Mouse (Mus musculus) E14TG2a.4 (cell line): ENCODE results near the gene 4933415F23Rik.

Source experiments
- CTCF ChIP-seq: conservative IDR thresholded peaks from 2 replicates; pipeline ENCODE4 v1.5.1; 2014; ENCODE audit warnings: low read length
- POU5F1 ChIP-seq: IDR thresholded peaks from 2 replicates; pipeline ENCODE4 v1.6.1; 2014; ENCODE audit warnings: low read length, borderline replicate concordance

DNA sequence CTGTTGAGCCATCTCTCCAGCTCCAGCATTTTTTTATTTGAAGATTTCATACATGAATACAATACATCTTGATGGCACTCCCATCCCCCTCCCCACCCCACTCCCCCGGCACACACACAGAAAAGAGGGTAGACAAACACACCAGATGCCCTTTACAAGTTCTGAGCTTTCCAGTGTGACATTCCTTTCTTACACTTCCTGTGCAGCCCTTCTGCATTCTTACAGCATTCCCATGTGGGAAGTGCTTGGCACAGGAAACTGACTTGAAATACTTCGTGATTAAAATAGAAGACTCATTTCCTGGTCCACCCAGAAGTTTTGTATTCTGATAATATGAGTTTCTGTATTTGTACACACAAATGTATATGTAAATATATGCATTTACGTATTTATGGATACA is 15.4 kb upstream of the 4933415F23Rik start:
- TF ChIP-seq CTCF = no peak
- TF ChIP-seq POU5F1 = no peak
